8 mouse cellular contexts compared by ENCODE assay signal in the genomic region with DNA sequence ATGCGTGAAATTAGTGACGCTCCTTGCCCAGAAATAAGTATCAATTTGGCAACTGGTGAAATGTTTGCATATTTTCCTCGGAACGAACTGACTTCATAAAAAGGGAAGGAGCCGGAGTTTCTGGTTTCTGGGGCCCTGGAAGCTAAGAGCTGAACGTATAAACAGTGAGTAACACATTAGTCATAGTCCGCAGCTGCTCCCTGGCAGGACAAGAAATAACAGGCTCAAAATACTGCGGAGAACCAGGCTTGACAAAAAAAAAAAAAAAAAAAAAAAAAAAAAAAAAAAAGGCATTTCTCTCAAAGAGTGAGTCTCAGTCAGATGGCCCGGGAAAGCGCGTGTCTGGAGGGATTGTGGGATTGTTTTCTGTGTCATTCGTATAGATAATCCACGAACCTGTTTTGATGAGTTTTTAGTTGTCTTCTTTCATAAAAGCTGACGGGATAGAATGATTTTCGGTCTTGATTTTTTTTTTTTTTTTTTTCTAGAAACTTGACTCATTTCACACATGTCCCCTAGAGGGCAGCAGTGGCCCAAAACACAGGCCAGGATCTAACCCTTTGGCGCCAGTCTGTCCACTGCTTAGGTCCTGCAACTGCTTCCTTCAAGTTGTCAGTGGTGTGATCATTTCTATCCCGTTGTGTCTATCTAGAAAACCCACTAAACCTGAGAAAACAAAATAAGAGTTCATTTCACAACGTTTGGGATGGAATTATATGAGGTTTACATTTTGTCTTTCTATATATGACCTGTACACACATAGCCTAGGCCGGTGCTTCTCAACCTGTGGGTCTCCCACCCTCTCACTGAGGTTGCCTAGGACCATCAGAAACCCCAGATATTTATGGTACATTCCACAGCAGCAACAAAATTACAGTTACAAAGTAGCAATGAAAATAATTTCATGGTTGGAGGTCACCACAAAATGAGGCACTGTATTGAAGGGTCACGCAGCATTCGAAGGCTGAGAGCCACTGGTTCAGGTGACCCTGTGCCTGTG. TPM values are rescaled to one million over a fixed set of nuclear protein-coding genes. Genes with fewer than 3 reads are reported as not detected.
DNase-seq lines count a peak whose midpoint lies in the region; ATAC-seq lines count a peak whose summit lies in the region.

No protein-coding gene starts in this region.

- no peak overlapping the region for H3K9ac ChIP-seq in hindbrain, embryonic 15.5 days

- H3K27ac ChIP-seq in hindbrain, embryonic 15.5 days (replicated peaks) = no peak overlapping the region

- H3K4me1 ChIP-seq in hindbrain, embryonic 15.5 days (replicated peaks) = no peaks in the 10 kb centered on the region

- DNase-seq in R1 (ENCODE audit: low read depth, low spot score) = peak; percentile 61
- DNase-seq in cerebellum, postnatal 14 days = peak; percentile 81
- peak; percentile 76 for DNase-seq in gastrocnemius, adult 18-20 months (ENCODE audit: low spot score)
- DNase-seq in left cerebral cortex, adult 11 months (ENCODE audit: low spot score) = peak; percentile 45
- DNase-seq in lung, postnatal 36 days = peak; percentile 81
- peak; percentile 86 for DNase-seq in retina, postnatal 1 day
- DNase-seq in yolk sac, embryonic 10.5 days (ENCODE audit: low spot score) = peak; percentile 65

- 21% methylated on average over 21 of the region's 21 CpGs for WGBS in hindbrain, embryonic 15.5 days

- no peaks in the 10 kb centered on the region for H3K27me3 ChIP-seq in hindbrain, embryonic 15.5 days

- no peaks in the 10 kb centered on the region for H3K36me3 ChIP-seq in hindbrain, embryonic 15.5 days

- peak overlapping the region; percentile 34 for H3K4me3 ChIP-seq in hindbrain, embryonic 15.5 days

- peak overlapping the region; percentile 55 for H3K4me2 ChIP-seq in hindbrain, embryonic 15.5 days

- peak; percentile 75; the same call in 1 of the 2 replicates for ATAC-seq in hindbrain, embryonic 15.5 days (ENCODE audit: low FRiP score, low read depth)

- no peaks in the 10 kb centered on the region for H3K9me3 ChIP-seq in hindbrain, embryonic 15.5 days

RNA-seq across cellular contexts. Expression of a gene that starts 26.7 kb away (rescaled TPM):
- total RNA-seq in gastrocnemius, adult 18-20 months (2021) = 1 to 10 TPM; 4.4 to 4.8 TPM
- 1.2 and 1.4 TPM in 2 replicates for polyA plus RNA-seq in hindbrain, embryonic 15.5 days (2015; fragmentation: Nextera tagmentation; extraction: Ambion mirVana)

RNA-seq across cellular contexts. Expression of a gene that starts 35.0 kb away (rescaled TPM):
- 10 to 100 TPM; 28.5 to 42.2 TPM for total RNA-seq in gastrocnemius, adult 18-20 months (2021)
- polyA plus RNA-seq in hindbrain, embryonic 15.5 days (2015; fragmentation: Nextera tagmentation; extraction: Ambion mirVana) = 16.4 and 18.8 TPM in 2 replicates
